Mouse (Mus musculus) erythroblast, embryonic 14.5 days (primary cell): Measurements from ENCODE around the gene D630039A03Rik.

Source experiments
- GATA1 ChIP-seq: IDR thresholded peaks from 2 replicates; pipeline ENCODE4 v1.6.1; 2012; ENCODE audit warnings: low read length, inconsistent platforms, mixed read lengths
- TAL1 ChIP-seq: IDR thresholded peaks from 3 replicates; pipeline ENCODE4 v1.6.1; 2012; ENCODE audit warnings: low read length, inconsistent platforms, mixed read lengths

- no peak for TF ChIP-seq GATA1
- no peak for TF ChIP-seq TAL1
These were observed 36.2 kb downstream of the D630039A03Rik start for GRCm38 (mm10) chr4:57879804-57880357.
